Mouse (Mus musculus): ENCODE results near the gene Hdlbp.

Gene Hdlbp

GRCm38 (mm10) chr1:93445111-93445821 lies 33.3 kb downstream of the Hdlbp start:
- peak in 1 of 2 experiments; percentile 40 for DNase-seq (ENCODE audit: low spot score in 2 of 2)

- peak in 1 of 2 experiments; percentile 50 for DNase-seq (ENCODE audit: low spot score in 2 of 2)
These were observed 34.1 kb downstream of the Hdlbp start for GRCm38 (mm10) chr1:93444405-93445110.

- no peak for DNase-seq (ENCODE audit: low spot score in 2 of 2)
These were observed 39.3 kb downstream of the Hdlbp start for GRCm38 (mm10) chr1:93439321-93439720.

- no peak for DNase-seq (ENCODE audit: low spot score in 2 of 2)
These were observed 46.5 kb downstream of the Hdlbp start for GRCm38 (mm10) chr1:93432087-93432486.

- DNase-seq (ENCODE audit: low spot score in 2 of 2): no peak
These were observed 75.2 kb downstream of the Hdlbp start for GRCm38 (mm10) chr1:93403403-93403802.

- DNase-seq (ENCODE audit: low spot score in 2 of 2): no peak
These were observed 77.2 kb downstream of the Hdlbp start for GRCm38 (mm10) chr1:93401191-93402052.

GRCm38 (mm10) chr1:93388906-93389305 lies 89.7 kb downstream of the Hdlbp start:
- no peak for DNase-seq (ENCODE audit: low spot score in 2 of 2)

GRCm38 (mm10) chr1:93387198-93387597 lies 91.4 kb downstream of the Hdlbp start:
- DNase-seq (ENCODE audit: low spot score in 2 of 2): no peak

- no peak for DNase-seq (ENCODE audit: low spot score in 2 of 2)
These were observed 99.5 kb downstream of the Hdlbp start for GRCm38 (mm10) chr1:93379117-93379516.

- no peak for DNase-seq (ENCODE audit: low spot score in 2 of 2)
These were observed 101.3 kb downstream of the Hdlbp start for GRCm38 (mm10) chr1:93377307-93377706.

- DNase-seq (ENCODE audit: low spot score in 2 of 2): no peak
These were observed 105.0 kb downstream of the Hdlbp start, which contains the start of gene Ano7 for GRCm38 (mm10) chr1:93373665-93374064. Gene Ano7 (plus strand): TSS chr1:93373930.

GRCm38 (mm10) chr1:93365641-93366040 lies 113.0 kb downstream of the Hdlbp start:
- DNase-seq (ENCODE audit: low spot score in 2 of 2): no peak

- no peak for DNase-seq (ENCODE audit: low spot score in 2 of 2)
These were observed 116.0 kb downstream of the Hdlbp start for GRCm38 (mm10) chr1:93362661-93363060.

Measured in left cerebral cortex, adult 9 months (tissue).